Mouse (Mus musculus) B cell, adult 2 months (primary cell): ENCODE results near the gene Rgs3.

Experiments
- DNase-seq, 2 experiments: peaks; one replicate each; pipeline ENCODE4 v3.0.0; 2022

Gene Rgs3

DNA sequence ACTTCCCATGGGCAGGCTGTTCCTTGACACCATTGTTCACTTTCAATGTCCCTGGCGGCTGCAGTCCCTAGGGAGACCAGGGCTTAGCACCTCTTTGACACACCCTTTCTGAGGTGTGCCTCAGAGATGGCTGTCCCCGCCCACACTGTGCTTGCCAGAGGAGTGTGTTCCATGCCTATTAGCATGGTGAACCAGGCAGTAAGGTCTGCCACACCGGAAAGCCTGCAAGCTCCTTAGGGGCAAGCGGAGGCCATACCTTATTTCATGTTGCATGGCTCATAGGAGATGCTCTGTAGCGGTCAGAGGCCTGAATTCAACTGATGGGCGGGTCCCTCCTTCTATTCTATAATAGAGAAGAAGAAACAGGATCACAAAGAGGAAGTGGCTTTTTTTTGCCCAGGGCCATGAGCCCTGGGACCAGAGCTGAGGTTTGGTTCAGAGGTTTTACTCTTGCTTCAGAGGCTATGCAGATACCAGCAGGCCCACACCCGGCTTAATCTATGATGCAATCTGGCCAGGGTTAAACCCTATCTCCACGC lies 101.7 kb downstream of the Rgs3 start:
- peak; percentile 70 for DNase-seq

GRCm38 (mm10) chr4:62663348-62663747 lies 103.7 kb downstream of the Rgs3 start:
- DNase-seq, result no peak

- DNase-seq, result no peak
These were observed 106.2 kb downstream of the Rgs3 start for GRCm38 (mm10) chr4:62665842-62666241.

DNA sequence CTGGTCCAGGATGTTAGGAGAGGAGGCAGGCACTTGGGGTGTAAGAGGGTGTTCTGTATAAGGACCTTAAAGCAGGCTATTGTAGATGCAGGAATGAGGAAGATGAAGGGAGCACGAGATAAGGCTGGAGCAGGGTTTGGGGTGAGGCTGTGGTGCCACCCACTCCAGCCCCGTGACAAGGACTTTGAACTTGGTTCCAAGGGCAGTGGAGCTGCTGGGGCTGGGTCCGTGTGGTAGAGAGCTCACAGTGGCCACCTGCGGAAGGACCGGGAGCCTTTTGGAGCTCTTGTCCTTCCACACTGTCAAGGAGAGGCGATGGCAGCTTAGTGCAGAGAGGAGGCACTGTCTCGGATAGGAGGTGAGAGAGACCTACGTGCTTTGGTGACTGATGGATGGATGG lies 109.0 kb downstream of the Rgs3 start:
- no peak for DNase-seq

GRCm38 (mm10) chr4:62669094-62670071 lies 109.7 kb downstream of the Rgs3 start:
- no peak for DNase-seq

GRCm38 (mm10) chr4:62673531-62674030 lies 113.9 kb downstream of the Rgs3 start:
- DNase-seq, result no peak

- DNase-seq, result peak; percentile 31 to 33
These were observed 114.7 kb downstream of the Rgs3 start for GRCm38 (mm10) chr4:62674031-62674995.

GRCm38 (mm10) chr4:62675394-62675793 lies 115.7 kb downstream of the Rgs3 start:
- DNase-seq, result no peak

GRCm38 (mm10) chr4:62677047-62677737 lies 117.5 kb downstream of the Rgs3 start:
- DNase-seq, result no peak

DNA sequence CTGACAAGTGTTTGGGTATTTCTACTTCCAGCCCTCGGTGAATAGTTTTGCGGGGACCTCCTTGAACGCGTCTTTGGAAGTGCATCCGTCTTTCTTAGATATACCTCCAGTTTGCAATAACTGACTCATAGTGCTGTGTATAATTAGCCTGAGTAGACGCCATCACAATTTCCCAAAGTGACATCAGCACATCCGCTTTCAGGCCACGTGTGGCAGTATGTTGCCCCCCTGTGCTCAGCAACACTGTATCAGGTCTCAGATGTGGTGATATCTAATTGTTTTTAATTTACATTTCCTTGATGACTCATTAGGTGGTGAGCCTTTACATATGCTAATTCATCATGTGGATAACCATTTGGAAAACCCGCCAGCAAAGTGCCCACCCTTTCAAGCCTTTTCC lies 119.5 kb downstream of the Rgs3 start:
- DNase-seq, result no peak

- DNase-seq, result peak; percentile 41 to 47
These were observed 121.8 kb downstream of the Rgs3 start for GRCm38 (mm10) chr4:62681467-62681866.

DNA sequence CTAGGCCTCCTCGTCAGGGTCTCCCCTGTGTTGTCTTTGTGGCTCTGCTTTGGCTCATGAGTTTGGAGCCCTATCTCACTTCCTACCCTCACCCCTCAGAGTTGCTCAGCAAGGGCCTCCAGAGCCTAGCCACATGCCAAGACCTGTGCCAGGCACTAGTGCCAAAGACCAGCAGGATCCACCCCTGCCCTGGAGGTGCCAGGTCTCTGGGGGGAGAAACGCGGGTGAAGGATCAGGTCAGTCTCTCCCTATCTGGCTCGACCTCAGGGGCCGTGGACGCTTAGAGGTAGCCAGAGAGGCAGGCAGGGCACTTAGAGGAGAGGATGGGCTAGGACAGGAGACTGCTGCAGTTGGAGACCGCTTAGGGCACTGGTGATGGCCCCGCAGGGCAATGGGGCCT lies 122.7 kb downstream of the Rgs3 start:
- DNase-seq, result no peak

DNA sequence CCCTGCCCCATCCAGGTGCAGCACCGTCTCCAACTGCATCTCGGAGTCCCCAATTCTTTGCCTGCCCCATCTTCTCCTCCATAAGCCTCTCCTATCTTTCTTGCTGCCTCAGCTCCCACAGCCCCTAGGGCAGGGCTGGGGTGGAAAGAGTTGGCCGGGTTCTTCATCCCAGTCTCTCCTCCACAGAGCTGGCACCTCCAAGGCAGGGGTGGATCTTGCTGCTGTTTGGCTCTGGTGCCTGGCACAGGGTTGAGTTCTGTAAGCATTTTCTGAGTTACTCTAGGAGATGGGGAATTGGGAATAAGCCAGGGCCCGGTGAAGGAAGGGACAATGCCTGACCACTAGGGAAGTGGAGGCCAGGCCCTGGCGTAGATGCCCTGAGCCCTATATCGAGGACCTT lies 123.5 kb downstream of the Rgs3 start:
- no peak for DNase-seq

DNA sequence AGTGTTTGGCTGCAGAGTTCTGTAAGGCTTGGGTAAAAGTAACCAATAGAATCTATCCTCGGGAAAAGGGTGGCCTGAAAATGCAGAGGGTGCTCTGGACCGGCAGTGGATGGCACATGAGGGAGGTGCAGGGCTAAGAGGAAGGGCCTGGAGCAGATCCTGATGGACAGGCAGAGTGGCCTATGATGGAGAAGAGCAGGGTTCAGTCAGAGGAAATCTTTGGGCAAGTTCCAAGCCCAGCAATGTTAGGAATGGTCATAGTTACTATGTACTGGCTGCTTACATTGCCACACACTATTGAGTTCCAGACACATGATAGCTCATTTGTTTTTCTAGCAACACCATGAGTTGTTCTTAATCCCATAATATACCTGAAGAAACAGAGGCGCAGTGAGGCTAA lies 124.7 kb downstream of the Rgs3 start:
- DNase-seq, result no peak

DNA sequence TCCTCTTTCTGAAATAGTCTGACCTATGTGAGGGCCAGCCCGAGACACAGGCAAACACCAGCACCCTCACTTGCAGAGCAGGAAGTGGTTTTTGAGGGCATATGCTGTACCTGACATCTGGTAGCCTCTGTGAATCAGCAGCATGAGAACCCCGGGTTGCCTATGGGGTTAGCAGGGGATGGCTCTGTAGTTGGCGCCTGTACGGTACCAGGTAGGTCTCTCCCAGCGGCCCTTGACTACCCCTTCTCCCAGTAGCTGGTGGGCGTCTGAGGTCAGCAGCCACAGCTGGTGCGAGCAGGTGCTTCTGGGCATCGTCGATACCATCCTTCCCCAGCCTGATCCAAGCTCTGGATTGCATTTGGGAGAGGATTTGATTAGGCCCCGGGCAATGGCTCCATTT lies 125.6 kb downstream of the Rgs3 start:
- DNase-seq, result peak; percentile 59 to 63

DNA sequence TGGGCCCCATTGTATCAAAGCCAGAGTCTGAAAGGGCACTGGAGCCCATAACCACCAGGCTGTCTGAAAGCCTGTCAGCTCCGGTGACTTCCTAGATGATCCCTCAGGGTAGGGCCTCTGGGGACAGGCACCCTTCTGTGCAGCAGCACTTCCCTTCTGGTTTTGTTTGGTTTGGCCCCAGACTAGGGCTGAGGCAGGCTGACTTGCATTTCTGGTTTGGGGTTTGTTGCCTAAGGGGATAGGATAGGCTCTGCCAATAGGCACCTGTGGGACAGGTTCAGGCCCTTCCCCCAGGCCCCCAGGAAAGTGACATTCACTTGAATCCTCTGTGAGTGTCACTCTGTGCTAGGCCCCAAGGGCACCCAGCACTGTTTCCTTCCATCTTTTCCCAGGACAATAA lies 127.1 kb downstream of the Rgs3 start:
- DNase-seq, result peak; percentile 61 to 65

GRCm38 (mm10) chr4:62688142-62688541 lies 128.5 kb downstream of the Rgs3 start:
- DNase-seq, result no peak

GRCm38 (mm10) chr4:62690997-62691396 lies 131.3 kb downstream of the Rgs3 start:
- DNase-seq, result no peak

DNA sequence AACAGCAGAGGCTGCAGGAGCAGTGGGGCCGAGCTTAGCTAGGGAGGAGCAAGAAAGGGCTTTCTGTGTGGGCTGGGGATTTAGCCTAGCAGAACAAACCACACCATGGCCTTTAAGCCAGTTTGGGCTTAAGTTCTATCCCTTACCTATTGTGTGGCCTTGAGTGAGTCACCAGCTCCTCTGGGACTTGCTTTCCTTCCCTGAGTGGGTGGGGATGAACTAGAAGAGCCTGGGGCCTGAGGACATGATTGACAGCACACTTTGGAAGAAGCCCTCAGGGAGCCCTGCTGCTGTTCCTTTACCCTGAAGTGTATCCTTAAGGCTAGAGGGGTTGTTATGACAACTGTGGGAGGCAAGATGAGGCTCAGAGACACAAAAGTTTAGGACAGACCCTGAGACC lies 132.0 kb downstream of the Rgs3 start:
- DNase-seq, result no peak

- peak; percentile 49 to 52 for DNase-seq
These were observed 134.2 kb downstream of the Rgs3 start for GRCm38 (mm10) chr4:62693839-62694238.

DNA sequence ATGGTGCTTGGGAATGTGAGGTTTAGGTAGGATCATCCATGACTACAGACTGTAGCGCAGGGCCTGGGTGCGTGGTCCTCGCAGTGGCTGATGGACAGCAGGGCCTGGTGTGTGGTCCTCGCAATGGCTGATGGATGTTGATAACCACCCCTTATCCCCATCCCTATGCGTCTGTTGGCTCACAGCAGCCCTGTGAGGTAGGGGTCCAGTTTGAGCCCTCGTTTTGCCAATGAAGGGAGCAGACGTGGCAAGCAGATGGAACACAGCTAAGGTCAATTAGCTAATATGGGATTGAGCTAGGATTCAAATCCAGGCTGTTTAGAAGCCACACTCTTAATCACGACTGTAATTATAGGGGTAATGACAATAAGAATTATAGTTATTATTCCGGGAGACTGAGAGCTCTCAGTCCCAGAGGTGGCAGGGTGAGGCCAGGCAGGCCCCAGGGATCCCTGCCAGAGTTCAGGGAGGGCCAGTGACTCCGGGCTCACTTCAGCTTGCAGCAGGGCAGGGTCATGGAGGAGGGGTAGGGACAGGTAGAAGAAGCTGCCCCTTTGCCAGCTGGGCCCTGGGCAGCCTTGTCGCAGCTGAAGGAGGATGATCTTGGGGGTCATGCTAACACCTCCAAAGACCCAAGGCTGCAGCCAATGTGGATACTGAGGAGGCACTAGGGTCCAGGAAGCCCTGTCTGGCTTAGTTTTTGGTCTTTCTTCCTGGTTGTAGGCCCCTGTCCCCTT lies 135.2 kb downstream of the Rgs3 start:
- DNase-seq, result no peak

GRCm38 (mm10) chr4:62695523-62695922 lies 135.9 kb downstream of the Rgs3 start:
- DNase-seq, result no peak
